In genomic region chr6:145768671-145769292, GRCm38 (mm10) we compare ENCODE assay signal across 7 mouse cellular contexts. TPM values are rescaled to one million over a fixed set of nuclear protein-coding genes. Genes with fewer than 3 reads are reported as not detected.
DNase-seq lines count a peak whose midpoint lies in the region.

No protein-coding gene starts in this region.

- intact Hi-C loops in heart, postnatal 25 days (cut with DNase I): no loop called here

- DNase-seq in urinary bladder, postnatal 14 days (ENCODE audit: low spot score): peak; percentile 73
- DNase-seq in urinary bladder, adult 2 months (ENCODE audit: low spot score): no peak
- peak; percentile 87 for DNase-seq in fibroblast of lung, adult 2 months (ENCODE audit: low read depth)
- peak; percentile 58 for DNase-seq in heart, postnatal 25 days (ENCODE audit: low spot score)
- peak; percentile 90 for DNase-seq in lung, postnatal 36 days
- no peak for DNase-seq in left cerebral cortex, adult 8-10 months (ENCODE audit: low spot score in 2 of 2)
- no peak for DNase-seq in layer of hippocampus, adult 8-10 months (ENCODE audit: low spot score in 2 of 2)

RNA-seq across cellular contexts. Expression of gene Rassf8, which starts 22.2 kb away (rescaled TPM):
- 24.0 and 30.0 TPM in 2 replicates for polyA plus RNA-seq in urinary bladder, adult 2 months (2012; rRNA removed)
- total RNA-seq in heart, postnatal 25 days (2021): 10 to 100 TPM; 56.4 to 56.8 TPM
- total RNA-seq in left cerebral cortex, adult 8-10 months (2022): 10 to 100 TPM; 17.1 to 25.1 (median 22.0) TPM
- 10 to 100 TPM; 23.0 to 28.5 (median 23.5) TPM for total RNA-seq in layer of hippocampus, adult 8-10 months (2022)

Comparison
In these comparisons a context has a peak if more than half of its experiments do, and no peak if none do; other contexts are left out.
1. DNase-seq: peak in urinary bladder, postnatal 14 days (single experiment), fibroblast of lung, adult 2 months (single experiment), heart, postnatal 25 days (single experiment) and lung, postnatal 36 days (single experiment); none in urinary bladder, adult 2 months (single experiment), left cerebral cortex, adult 8-10 months (0 of 2) and layer of hippocampus, adult 8-10 months (0 of 2).